11 mouse cellular contexts compared by ENCODE assay signal in genomic region chr17:56473611-56473905, GRCm38 (mm10). TPM values are rescaled to one million over a fixed set of nuclear protein-coding genes. Genes with fewer than 3 reads are reported as not detected.
A peak's percentile ranks its signal among the peaks of the same experiment; 100 is the strongest.
DNase-seq lines count a peak whose midpoint lies in the region; ATAC-seq and TF ChIP-seq lines count a peak whose summit lies in the region.
"Had no signal": no experiment of that assay in that cellular context is flagged by ENCODE, and none has a peak within 500 bp of the region (broad histone marks: within the 10 kb centered on the region; RNA-seq: fewer than 3 reads in every experiment).

No protein-coding gene starts in this region.

- no peak for ATAC-seq in lung, postnatal 0 days
- ATAC-seq in forebrain, embryonic 16.5 days: no peak
- ATAC-seq in liver, embryonic 13.5 days (ENCODE audit: low read depth): no peak
- no peak for ATAC-seq in stomach, embryonic 15.5 days (ENCODE audit: insufficient read depth, low FRiP score, low read depth)
- no peak for ATAC-seq in megakaryocyte-erythroid progenitor cell, adult 5-6 weeks (replicated peaks; ENCODE audit: low FRiP score, low TSS enrichment, poor library complexity, severe bottlenecking)

- H3K4me1 ChIP-seq in lung, postnatal 0 days (ENCODE audit: insufficient read depth, low read depth, low read length): peaks cover 20% of the 10 kb centered on the region
- peaks cover 54% of the 10 kb centered on the region for H3K4me1 ChIP-seq in forebrain, embryonic 16.5 days (replicated peaks; ENCODE audit: control insufficient read depth, insufficient read depth, low read length)
- H3K4me1 ChIP-seq in liver, embryonic 13.5 days (replicated peaks): peaks cover 69% of the 10 kb centered on the region
- peaks cover 77% of the 10 kb centered on the region for H3K4me1 ChIP-seq in stomach, embryonic 15.5 days

- H3K36me3 ChIP-seq in lung, postnatal 0 days (ENCODE audit: insufficient read depth, low read length): no peaks in the 10 kb centered on the region
- H3K36me3 ChIP-seq in forebrain, embryonic 16.5 days (ENCODE audit: control insufficient read depth, insufficient read depth): no peaks in the 10 kb centered on the region; the same call in 1 of the 2 replicates
- no peaks in the 10 kb centered on the region for H3K36me3 ChIP-seq in liver, embryonic 13.5 days
- H3K36me3 ChIP-seq in stomach, embryonic 15.5 days: no peaks in the 10 kb centered on the region

- peak overlapping the region; percentile 55 for H3K4me3 ChIP-seq in lung, postnatal 0 days (ENCODE audit: low read depth, low read length)
- peak overlapping the region; percentile 86 for H3K4me3 ChIP-seq in forebrain, embryonic 16.5 days (replicated peaks; ENCODE audit: low read length)
- H3K4me3 ChIP-seq in liver, embryonic 13.5 days (replicated peaks): peak overlapping the region; percentile 58
- H3K4me3 ChIP-seq in stomach, embryonic 15.5 days (replicated peaks): peak overlapping the region; percentile 73

- no peaks in the 10 kb centered on the region for H3K9me3 ChIP-seq in lung, postnatal 0 days (ENCODE audit: low read length)
- H3K9me3 ChIP-seq in forebrain, embryonic 16.5 days (ENCODE audit: control insufficient read depth, low read length): no peaks in the 10 kb centered on the region
- H3K9me3 ChIP-seq in liver, embryonic 13.5 days (replicated peaks): 0 out of 2 replicates have a peak, but pooled peaks cover under 1% of the 10 kb centered on the region
- no peaks in the 10 kb centered on the region for H3K9me3 ChIP-seq in stomach, embryonic 15.5 days

- TF ChIP-seq CTCF in lung, postnatal 0 days (IDR thresholded peaks at IDR 0.05): no peak

- H3K27me3 ChIP-seq in lung, postnatal 0 days (replicated peaks; ENCODE audit: insufficient read depth, low read length): peaks cover 27% of the 10 kb centered on the region; the same call in 1 of the 2 replicates
- no peaks in the 10 kb centered on the region for H3K27me3 ChIP-seq in forebrain, embryonic 16.5 days (replicated peaks; ENCODE audit: control insufficient read depth, insufficient read depth, low read length)
- peaks cover 99% of the 10 kb centered on the region for H3K27me3 ChIP-seq in liver, embryonic 13.5 days
- H3K27me3 ChIP-seq in stomach, embryonic 15.5 days (replicated peaks): peaks cover 26% of the 10 kb centered on the region

- peak overlapping the region; percentile 89 for H3K4me2 ChIP-seq in lung, postnatal 0 days (replicated peaks; ENCODE audit: low read depth, low read length)
- H3K4me2 ChIP-seq in forebrain, embryonic 16.5 days (ENCODE audit: low read length): peak overlapping the region; percentile 93
- H3K4me2 ChIP-seq in liver, embryonic 13.5 days: peak overlapping the region; percentile 73
- H3K4me2 ChIP-seq in stomach, embryonic 15.5 days: peak overlapping the region; percentile 98

- WGBS in lung, postnatal 0 days: 1% methylated on average over 8 of the region's 11 CpGs
- 3% methylated on average over 11 of the region's 11 CpGs for WGBS in forebrain, embryonic 16.5 days
- 3% methylated on average over 11 of the region's 11 CpGs for WGBS in liver, embryonic 13.5 days (ENCODE audit: insufficient replicate concordance)
- WGBS in stomach, embryonic 15.5 days: 6% methylated on average over 11 of the region's 11 CpGs

- no peak for DNase-seq in lung, postnatal 0 days (ENCODE audit: low spot score)
- DNase-seq in lung, adult 18-20 months: no peak
- DNase-seq in liver, embryonic 13.5 days: no peak
- no peak for DNase-seq in T-cell, adult 2 months (ENCODE audit: low spot score)
- DNase-seq in left cerebral cortex, adult 8-10 months (ENCODE audit: low spot score in 2 of 2): no peak
- DNase-seq: adrenal gland, adult 2 months had no signal

- no peak for TF ChIP-seq EP300 in lung, postnatal 0 days (IDR thresholded peaks at IDR 0.05)

- H3K27ac ChIP-seq in lung, postnatal 0 days (ENCODE audit: low read length): no peak overlapping the region
- peak overlapping the region; percentile 99 for H3K27ac ChIP-seq in forebrain, embryonic 16.5 days (ENCODE audit: low read length)
- no peak overlapping the region for H3K27ac ChIP-seq in liver, embryonic 13.5 days
- no peak overlapping the region for H3K27ac ChIP-seq in stomach, embryonic 15.5 days

- no peak overlapping the region for H3K9ac ChIP-seq in lung, postnatal 0 days (replicated peaks; ENCODE audit: low read depth)
- peak overlapping the region; percentile 99 for H3K9ac ChIP-seq in forebrain, embryonic 16.5 days (replicated peaks; ENCODE audit: low read depth, low read length)
- H3K9ac ChIP-seq in liver, embryonic 13.5 days: no peak overlapping the region
- no peak overlapping the region for H3K9ac ChIP-seq in stomach, embryonic 15.5 days

RNA-seq across cellular contexts. Expression of gene Ptprs, which starts 2.7 kb away (rescaled TPM):
- polyA plus RNA-seq in lung, postnatal 0 days (2015; fragmentation: Nextera tagmentation; extraction: Ambion mirVana): 25.6 and 29.6 TPM in 2 replicates
- 359 and 391 TPM in 2 replicates for polyA plus RNA-seq in forebrain, embryonic 16.5 days (2015; fragmentation: Nextera tagmentation; extraction: Ambion mirVana)
- polyA plus RNA-seq in liver, embryonic 13.5 days (2015; fragmentation: Nextera tagmentation; extraction: Ambion mirVana): 6.2 and 7.6 TPM in 2 replicates
- polyA plus RNA-seq in stomach, embryonic 15.5 days (2015; fragmentation: Nextera tagmentation; extraction: Ambion mirVana): 71.8 and 81.2 TPM in 2 replicates
- 55.7 and 65.0 TPM in 2 replicates for total RNA-seq in megakaryocyte-erythroid progenitor cell, adult 5-6 weeks (2014; fragmentation: Nextera tagmentation)
- total RNA-seq in megakaryocyte-erythroid progenitor cell, adult 5-6 weeks (2017): 36.6 and 48.3 TPM in 2 replicates
- 100 to 1,000 TPM; 559 to 588 (median 565) TPM for total RNA-seq in left cerebral cortex, adult 8-10 months (2022)

RNA-seq across cellular contexts. Expression of gene Znrf4, which starts 38.7 kb away (rescaled TPM):
- not detected in 2 replicates for polyA plus RNA-seq in lung, postnatal 0 days (2015; fragmentation: Nextera tagmentation; extraction: Ambion mirVana)
- 0.21 TPM in 1 of 2 replicates, not detected in the other for polyA plus RNA-seq in forebrain, embryonic 16.5 days (2015; fragmentation: Nextera tagmentation; extraction: Ambion mirVana)
- not detected in 2 replicates for polyA plus RNA-seq in liver, embryonic 13.5 days (2015; fragmentation: Nextera tagmentation; extraction: Ambion mirVana)
- not detected in 2 replicates for polyA plus RNA-seq in stomach, embryonic 15.5 days (2015; fragmentation: Nextera tagmentation; extraction: Ambion mirVana)
- total RNA-seq in megakaryocyte-erythroid progenitor cell, adult 5-6 weeks (2014; fragmentation: Nextera tagmentation): not detected in 2 replicates
- not detected in 2 replicates for total RNA-seq in megakaryocyte-erythroid progenitor cell, adult 5-6 weeks (2017)
- total RNA-seq in left cerebral cortex, adult 8-10 months (2022): not detected
- total RNA-seq: adrenal gland, adult 2 months; granulocyte monocyte progenitor cell, adult 5-6 weeks; monocyte, adult 5-6 weeks had no signal
- polyA plus RNA-seq: adrenal gland, adult 2 months had no signal
